Mouse (Mus musculus) layer of hippocampus, postnatal 36 days (tissue): ENCODE data around the gene Erbb2. TPM values are rescaled to one million over a fixed set of nuclear protein-coding genes. Genes with fewer than 3 reads are reported as not detected.

Source experiments
- DNase-seq, 2 experiments: peaks; one replicate each; pipeline ENCODE4 v3.0.0; 2022
- total RNA-seq, 2 experiments: library from RNA; stranded (reverse); gene quantifications; 2 replicates each; pipeline ENCODE4 v1.2.3; 2021

The Erbb2 gene
- total RNA-seq, 2 experiments from 2014 or later, result 1.6 to 2.1 TPM

- no peak for DNase-seq
Measured at GRCm38 (mm10) chr11:98458121-98458990, 46.1 kb downstream of the Erbb2 start.

GRCm38 (mm10) chr11:98459071-98459741, 46.9 kb downstream of the Erbb2 start:
- DNase-seq, result no peak

- DNase-seq, result no peak
Measured at GRCm38 (mm10) chr11:98459860-98460259, 47.6 kb downstream of the Erbb2 start.

- no peak for DNase-seq
Measured at GRCm38 (mm10) chr11:98461109-98461720, 48.9 kb downstream of the Erbb2 start.

- DNase-seq, result no peak
Measured at GRCm38 (mm10) chr11:98462255-98462654, 50.0 kb downstream of the Erbb2 start.

- DNase-seq, result no peak
Measured at GRCm38 (mm10) chr11:98463911-98464310, 51.6 kb downstream of the Erbb2 start.

GRCm38 (mm10) chr11:98464516-98464915, 52.2 kb downstream of the Erbb2 start:
- no peak for DNase-seq

- no peak for DNase-seq
Measured at GRCm38 (mm10) chr11:98469761-98470714, 57.8 kb downstream of the Erbb2 start.

GRCm38 (mm10) chr11:98470795-98471194, 58.5 kb downstream of the Erbb2 start:
- no peak for DNase-seq

- DNase-seq, result no peak
Measured at GRCm38 (mm10) chr11:98472696-98473095, 60.4 kb downstream of the Erbb2 start.

- DNase-seq, result no peak
Measured at GRCm38 (mm10) chr11:98473916-98474479, 61.7 kb downstream of the Erbb2 start.

GRCm38 (mm10) chr11:98474967-98475366, 62.7 kb downstream of the Erbb2 start:
- no peak for DNase-seq

- no peak for DNase-seq
Measured at GRCm38 (mm10) chr11:98475630-98476433, 63.6 kb downstream of the Erbb2 start.

GRCm38 (mm10) chr11:98476434-98476807, 64.2 kb downstream of the Erbb2 start:
- no peak for DNase-seq

- no peak for DNase-seq
Measured at GRCm38 (mm10) chr11:98477011-98477701, 64.9 kb downstream of the Erbb2 start.

- DNase-seq, result no peak
Measured at GRCm38 (mm10) chr11:98479026-98479939, 67.0 kb downstream of the Erbb2 start.

GRCm38 (mm10) chr11:98479940-98480497, 67.7 kb downstream of the Erbb2 start:
- no peak for DNase-seq

GRCm38 (mm10) chr11:98481231-98481630, 69.0 kb downstream of the Erbb2 start:
- no peak for DNase-seq

GRCm38 (mm10) chr11:98482067-98482466, 69.8 kb downstream of the Erbb2 start:
- DNase-seq, result no peak
